Mouse (Mus musculus): Measurements from ENCODE around the gene Cpd.

Cpd gene

GRCm38 (mm10) chr11:76734560-76734959 is 112.3 kb downstream of the Cpd start:
- in situ Hi-C loops (cut with MboI; ENCODE audit: low pct_unique_long_range_greater_than_20kb in 1 of 2, low sequenced_read_pairs in 2 of 2, unreplicated experiment in 1 of 2) = no loop called here

GRCm38 (mm10) chr11:76730650-76731049 is 116.2 kb downstream of the Cpd start:
- in situ Hi-C loops (cut with MboI; ENCODE audit: low pct_unique_long_range_greater_than_20kb in 1 of 2, low sequenced_read_pairs in 2 of 2, unreplicated experiment in 1 of 2) = no loop called here
